Comparison of ENCODE assay signal across 8 mouse cellular contexts in genomic region chr16:31066344-31067098, GRCm38 (mm10). TPM values are rescaled to one million over a fixed set of nuclear protein-coding genes. Genes with fewer than 3 reads are reported as not detected.
DNase-seq lines count a peak whose midpoint lies in the region; ATAC-seq and TF ChIP-seq lines count a peak whose summit lies in the region.

No protein-coding gene starts in this region.

- no peak overlapping the region for H3K27ac ChIP-seq in limb, embryonic 14.5 days (replicated peaks; ENCODE audit: low read depth, low read length)

- TF ChIP-seq POLR2A in limb, embryonic 14.5 days (IDR thresholded peaks at IDR 0.05; ENCODE audit: borderline replicate concordance, extremely low read depth, insufficient read depth, insufficient read length): no peak

- ATAC-seq in limb, embryonic 14.5 days (ENCODE audit: low FRiP score, low read depth): no peak

- no peak overlapping the region for H3K4me2 ChIP-seq in limb, embryonic 14.5 days (replicated peaks; ENCODE audit: low read depth, low read length, severe bottlenecking)

- no peak overlapping the region for H3K4me3 ChIP-seq in limb, embryonic 14.5 days (replicated peaks; ENCODE audit: low read length)

- 48% methylated on average over 15 of the region's 15 CpGs for whole genome bisulfite sequencing in limb, embryonic 14.5 days

- intact Hi-C loops in heart, postnatal 10 days (cut with DNase I): loop anchor here (2.0 to 10.0 kb wide), 2 partner anchors 38 to 272 kb away; no protein-coding TSS in a partner anchor
- intact Hi-C loops in gastrocnemius, postnatal 36 days (cut with DNase I): loop anchor here (5.0 kb wide), 1 partner anchor 89 kb away; no protein-coding TSS in a partner anchor

- H3K4me1 ChIP-seq in limb, embryonic 14.5 days (ENCODE audit: control insufficient read depth, insufficient read depth, low read length): peaks cover 10% of the 10 kb centered on the region

- no peak overlapping the region for H3K9ac ChIP-seq in limb, embryonic 14.5 days (ENCODE audit: low read depth, low read length, severe bottlenecking)

- no peaks in the 10 kb centered on the region for H3K36me3 ChIP-seq in limb, embryonic 14.5 days (ENCODE audit: control insufficient read depth, insufficient read depth, low read length)

- no peaks in the 10 kb centered on the region for H3K9me3 ChIP-seq in limb, embryonic 14.5 days (ENCODE audit: control insufficient read depth, low read length)

- no peaks in the 10 kb centered on the region for H3K27me3 ChIP-seq in limb, embryonic 14.5 days (ENCODE audit: control insufficient read depth, insufficient read depth, low read length)

- peak; percentile 30 for DNase-seq in adrenal gland, adult 2 months
- DNase-seq in adrenal gland, postnatal 25 days: no peak
- DNase-seq in T-cell, adult 2 months (ENCODE audit: low spot score): peak; percentile 71
- peak; percentile 48 for DNase-seq in heart, postnatal 10 days
- peak; percentile 46 for DNase-seq in limb, embryonic 14.5 days (ENCODE audit: low spot score)
- peak; percentile 88 for DNase-seq in naive thymus-derived CD4-positive, alpha-beta T cell, adult 2 months (ENCODE audit: low read depth)
- no peak for DNase-seq in testis, postnatal 10 days (ENCODE audit: low spot score)
- no peak for DNase-seq in gastrocnemius, postnatal 36 days

RNA-seq across cellular contexts. Expression of gene Xxylt1, which starts 14.7 kb away (rescaled TPM):
- total RNA-seq in adrenal gland, adult 2 months (2021): 10 to 100 TPM; 12.7 to 14.1 TPM
- polyA plus RNA-seq in adrenal gland, adult 2 months (2012; rRNA removed): 26.1 and 28.9 TPM in 2 replicates
- 11.9 and 14.9 TPM in 2 replicates for total RNA-seq in adrenal gland, postnatal 25 days (2021)
- 10 to 100 TPM; 15.8 to 17.6 TPM for total RNA-seq in heart, postnatal 10 days (2021)
- polyA plus RNA-seq in limb, embryonic 14.5 days (2012; rRNA removed): 20.0 and 31.3 TPM in 2 replicates
- polyA plus RNA-seq in limb, embryonic 14.5 days (2014; fragmentation: Nextera tagmentation; extraction: Ambion mirVana): 23.8 and 24.5 TPM in 2 replicates
- total RNA-seq in gastrocnemius, postnatal 36 days (2021): 1 to 10 TPM; 2.6 to 2.9 TPM

Comparison
In these comparisons a context has a peak if more than half of its experiments do, and no peak if none do; other contexts are left out.
1. DNase-seq: peak in adrenal gland, adult 2 months (single experiment), T-cell, adult 2 months (single experiment), heart, postnatal 10 days (2 of 2), limb, embryonic 14.5 days (single experiment) and naive thymus-derived CD4-positive, alpha-beta T cell, adult 2 months (single experiment); none in adrenal gland, postnatal 25 days (single experiment), testis, postnatal 10 days (single experiment) and gastrocnemius, postnatal 36 days (0 of 2).